Mouse (Mus musculus) C2C12 (cell line): ENCODE measurements around the gene Sgcd. TPM values are rescaled to one million over a fixed set of nuclear protein-coding genes. Genes with fewer than 3 reads are reported as not detected.

Experiments
- H3K27me3 ChIP-seq: one replicate; pipeline ENCODE4 v1.6.1; 2011; ENCODE audit not compliant: control insufficient read depth, insufficient read depth, insufficient read length
- H3K36me3 ChIP-seq: one replicate; pipeline ENCODE4 v1.6.1; 2011; ENCODE audit not compliant: control insufficient read depth, insufficient read depth
- H3K4me3 ChIP-seq: one replicate; pipeline ENCODE4 v1.5.1; 2011; ENCODE audit warnings: mild to moderate bottlenecking, control low read depth; ENCODE audit not compliant: poor library complexity, insufficient read depth, severe bottlenecking
- H3K79me2 ChIP-seq: one replicate; pipeline ENCODE4 v1.6.1; 2011; ENCODE audit not compliant: control insufficient read depth, insufficient read depth
- H3K79me3 ChIP-seq: one replicate; pipeline ENCODE4 v1.6.1; 2011; ENCODE audit warnings: low read depth, control low read depth
- H3ac ChIP-seq: one replicate; pipeline ENCODE3; 2011; ENCODE audit warnings: low read depth; ENCODE audit not compliant: control insufficient read depth, insufficient read length
- CEBPB ChIP-seq: IDR thresholded peaks from one replicate; pipeline ENCODE4 v1.6.1; 2011; ENCODE audit warnings: low read depth, mild to moderate bottlenecking, control low read depth, moderate library complexity
- CTCF ChIP-seq: IDR thresholded peaks from one replicate; pipeline ENCODE4 v1.5.1; 2011; ENCODE audit not compliant: control insufficient read depth, insufficient read depth, insufficient read length
- FOSL1 ChIP-seq: IDR thresholded peaks from one replicate; pipeline ENCODE4 v1.8.0; 2011; ENCODE audit warnings: mild to moderate bottlenecking, low read length; ENCODE audit not compliant: poor library complexity, insufficient read depth, severe bottlenecking
- MAX ChIP-seq: IDR thresholded peaks from one replicate; pipeline ENCODE4 v1.6.1; 2011; ENCODE audit warnings: mild to moderate bottlenecking, control low read depth
- MYOD1 ChIP-seq: IDR thresholded peaks from one replicate; pipeline ENCODE4 v1.6.1; 2011; ENCODE audit warnings: low read depth; ENCODE audit not compliant: control insufficient read depth, insufficient read length
- MYOG ChIP-seq: IDR thresholded peaks from one replicate; pipeline ENCODE4 v1.6.1; 2011; ENCODE audit not compliant: control insufficient read depth, insufficient read length; ENCODE audit errors: extremely low read depth
- USF1 ChIP-seq: IDR thresholded peaks from one replicate; pipeline ENCODE4 v1.6.1; 2011; ENCODE audit warnings: low read depth, mild to moderate bottlenecking, control low read depth, moderate library complexity
- polyA plus RNA-seq: library from polyadenylated mRNA; unstranded; fragments of >200 nt; fragmentation: generic; extraction: Trizol; gene quantifications from one replicate; pipeline ENCODE4 v1.2.1, GENCODE M21; 2012; ENCODE audit warnings: missing spikeins

Gene Sgcd
- polyA plus RNA-seq, 1 experiment: 3.5 TPM

DNA sequence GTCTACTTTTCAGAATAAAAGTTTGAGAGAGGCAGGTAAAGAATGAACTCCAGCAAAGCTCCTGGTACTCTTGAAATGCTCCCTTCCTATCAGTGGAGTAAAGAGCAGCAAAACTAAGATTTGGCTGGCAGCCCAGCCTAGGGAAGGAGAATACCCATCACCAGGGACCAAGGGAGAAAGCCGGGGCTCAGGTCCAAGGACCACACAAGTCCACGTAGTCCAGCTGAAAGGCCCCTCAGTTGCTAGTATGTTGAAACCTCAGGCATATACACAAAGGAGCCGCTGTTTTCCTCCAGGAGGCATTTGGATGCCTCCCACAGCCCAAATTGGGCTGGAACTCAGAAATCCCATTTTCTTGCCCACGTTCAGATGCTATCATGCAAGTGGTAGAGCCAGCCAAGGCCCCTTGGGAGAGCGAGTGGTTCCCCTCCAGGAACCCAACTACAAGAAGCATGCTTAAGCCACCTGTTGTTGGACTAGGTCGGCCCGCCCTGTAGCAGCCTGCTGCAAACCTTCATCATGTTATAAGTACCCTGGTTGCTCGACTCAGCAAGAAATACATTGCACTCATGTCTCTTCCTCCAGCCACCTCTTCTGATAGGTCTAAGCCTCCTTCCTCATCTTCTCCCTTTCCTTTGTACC is 1.4 kb downstream of the Sgcd start:
- no peaks in the 10 kb centered on the region for H3K79me3 ChIP-seq
- H3K4me3 ChIP-seq: no peak overlapping the region
- no peak for TF ChIP-seq MYOG
- no peak for TF ChIP-seq USF1
- TF ChIP-seq MAX: no peak
- no peak overlapping the region for H3ac ChIP-seq
- H3K79me2 ChIP-seq: no peaks in the 10 kb centered on the region
- H3K27me3 ChIP-seq: no peaks in the 10 kb centered on the region
- no peaks in the 10 kb centered on the region for H3K36me3 ChIP-seq

DNA sequence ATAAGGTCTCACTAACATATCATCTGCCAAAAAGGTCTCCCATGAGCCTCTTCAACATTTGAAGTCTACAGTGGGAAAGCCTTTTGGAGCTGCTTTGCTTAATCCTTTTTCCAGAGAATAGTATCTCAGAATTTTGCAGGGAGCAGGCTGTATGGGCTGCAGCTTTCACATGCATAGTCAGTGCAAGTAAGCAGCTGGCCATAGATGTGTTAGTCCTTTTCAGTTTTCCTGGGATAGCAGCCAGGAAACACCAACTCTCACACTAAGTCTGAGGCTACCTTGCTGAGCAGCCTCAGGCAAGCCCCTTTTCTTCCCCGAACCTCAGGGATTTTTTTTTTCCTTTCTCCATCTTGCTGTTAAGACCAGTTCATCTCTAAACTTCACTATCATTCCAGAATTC is 6.6 kb downstream of the Sgcd start:
- no peaks in the 10 kb centered on the region for H3K79me2 ChIP-seq
- TF ChIP-seq CEBPB (no peak), CTCF (no peak), MAX (no peak), MYOG (no peak)
- H3K79me3 ChIP-seq: no peaks in the 10 kb centered on the region
- H3K4me3 ChIP-seq: no peak overlapping the region
- no peaks in the 10 kb centered on the region for H3K27me3 ChIP-seq
- H3K36me3 ChIP-seq: no peaks in the 10 kb centered on the region
- H3ac ChIP-seq: no peak overlapping the region

DNA sequence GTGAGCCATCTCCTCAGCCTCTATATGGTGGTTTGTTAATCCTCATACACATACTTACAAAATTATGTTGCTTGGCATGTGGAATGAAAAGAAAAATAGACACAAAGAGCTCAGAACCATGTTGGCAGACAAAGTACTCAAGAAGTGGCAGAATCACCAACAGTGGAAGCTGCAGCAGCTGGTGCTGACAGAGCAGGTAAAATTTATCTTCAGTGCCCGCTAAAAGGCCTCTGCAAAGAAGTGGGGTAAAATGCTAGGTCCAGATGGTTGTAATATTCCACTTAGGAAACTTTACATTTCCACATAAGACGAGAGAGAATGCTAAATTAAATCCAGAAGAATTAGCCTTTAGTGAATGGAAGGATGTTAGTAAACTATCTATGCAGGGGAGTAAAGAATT is 7.7 kb downstream of the Sgcd start:
- H3K27me3 ChIP-seq: no peaks in the 10 kb centered on the region
- no peak overlapping the region for H3K4me3 ChIP-seq
- H3ac ChIP-seq: no peak overlapping the region
- no peaks in the 10 kb centered on the region for H3K79me2 ChIP-seq
- TF ChIP-seq CTCF (no peak), MYOG (no peak), USF1 (no peak), MAX (no peak)
- H3K79me3 ChIP-seq: no peaks in the 10 kb centered on the region
- no peaks in the 10 kb centered on the region for H3K36me3 ChIP-seq

- H3K79me2 ChIP-seq: no peaks in the 10 kb centered on the region
- TF ChIP-seq MYOG (no peak), USF1 (no peak), MYOD1 (no peak), MAX (no peak), CTCF (no peak), CEBPB (no peak), FOSL1 (no peak)
- H3K4me3 ChIP-seq: no peak overlapping the region
- no peak overlapping the region for H3ac ChIP-seq
- no peaks in the 10 kb centered on the region for H3K36me3 ChIP-seq
- H3K27me3 ChIP-seq: no peaks in the 10 kb centered on the region
- H3K79me3 ChIP-seq: no peaks in the 10 kb centered on the region
These were observed 35.5 kb downstream of the Sgcd start for GRCm38 (mm10) chr11:47953291-47953690.

DNA sequence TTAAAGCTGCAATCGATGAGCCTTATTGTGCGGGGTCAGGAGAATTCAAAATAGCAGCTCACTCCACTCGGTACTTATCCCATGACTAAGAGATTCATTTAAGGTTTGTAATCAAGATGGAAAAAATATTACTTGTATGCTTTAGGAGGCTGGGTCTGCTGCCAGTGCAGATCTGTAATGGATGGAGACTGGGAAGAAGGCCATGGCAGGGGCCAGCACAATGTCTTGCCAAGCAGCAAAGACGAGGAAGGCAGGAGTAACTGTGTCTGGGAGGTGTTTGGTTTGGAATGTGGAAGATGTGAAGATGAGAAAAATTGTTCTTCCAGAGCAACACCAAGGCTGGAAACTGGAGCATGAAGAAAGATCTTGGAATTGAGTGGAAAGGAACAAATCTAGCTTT is 36.4 kb downstream of the Sgcd start:
- TF ChIP-seq CTCF (no peak), MYOG (no peak), FOSL1 (no peak), USF1 (no peak), CEBPB (no peak), MYOD1 (no peak), MAX (no peak)

GRCm38 (mm10) chr11:47939795-47940194 is 49.0 kb downstream of the Sgcd start:
- Histone ChIP-seq H3K27me3 (no peaks in the 10 kb centered on the region), H3K36me3 (no peaks in the 10 kb centered on the region), H3K79me2 (no peaks in the 10 kb centered on the region), H3K79me3 (no peaks in the 10 kb centered on the region), H3K4me3 (no peak overlapping the region), H3ac (no peak overlapping the region)
- TF ChIP-seq MYOD1 (no peak), MAX (no peak), USF1 (no peak), CTCF (no peak), MYOG (no peak), FOSL1 (no peak), CEBPB (no peak)

More for the DNA sequence above, 36.4 kb downstream of the Sgcd start:
- Histone ChIP-seq H3K79me3 (no peaks in the 10 kb centered on the region), H3K36me3 (no peaks in the 10 kb centered on the region), H3K27me3 (no peaks in the 10 kb centered on the region), H3ac (no peak overlapping the region), H3K79me2 (no peaks in the 10 kb centered on the region), H3K4me3 (no peak overlapping the region)

DNA sequence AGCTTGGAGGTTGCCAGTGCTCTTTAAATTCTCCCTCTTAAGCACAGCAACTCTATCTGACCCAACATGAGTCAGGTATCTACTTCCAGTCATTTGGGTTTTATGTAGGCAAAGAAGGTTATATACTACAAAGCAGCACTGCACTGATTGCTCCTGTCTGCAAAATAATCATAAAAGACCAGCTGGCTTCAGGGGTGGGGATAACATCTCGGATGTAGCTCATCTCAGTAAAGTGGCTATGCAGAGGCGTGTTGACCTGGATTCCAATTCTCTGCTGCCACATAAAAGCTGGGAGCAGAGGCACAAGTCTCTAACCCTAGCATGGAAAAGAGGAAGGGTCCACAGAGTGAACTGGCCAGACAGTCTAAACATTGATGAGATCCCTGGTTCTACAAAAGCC is 71.2 kb downstream of the Sgcd start:
- Histone ChIP-seq H3K79me2 (no peaks in the 10 kb centered on the region), H3K36me3 (no peaks in the 10 kb centered on the region), H3K4me3 (no peak overlapping the region), H3ac (no peak overlapping the region), H3K79me3 (no peaks in the 10 kb centered on the region), H3K27me3 (no peaks in the 10 kb centered on the region)
- no peak for TF ChIP-seq FOSL1
- no peak for TF ChIP-seq MYOD1
- TF ChIP-seq CTCF: no peak
- no peak for TF ChIP-seq USF1
- no peak for TF ChIP-seq MAX
- TF ChIP-seq MYOG: no peak
- no peak for TF ChIP-seq CEBPB
